Mouse (Mus musculus): ENCODE results near the gene Tdo2. TPM values are rescaled to one million over a fixed set of nuclear protein-coding genes. Genes with fewer than 3 reads are reported as not detected.

Gene Tdo2
- 1 to 10 TPM; 5.3 to 6.1 TPM for total RNA-seq (2021)
- long read RNA-seq, partial matches to known transcripts: 0 of 6 reads
- long read RNA-seq, other reads (novel, unspliced or antisense): 2 of 6 reads

GRCm38 (mm10) chr3:81976102-81976501 lies at the start of gene Tdo2:
Tdo2 (minus strand) TSS chr3:81976202.
- no peak for DNase-seq (ENCODE audit: low spot score in 2 of 2)

DNA sequence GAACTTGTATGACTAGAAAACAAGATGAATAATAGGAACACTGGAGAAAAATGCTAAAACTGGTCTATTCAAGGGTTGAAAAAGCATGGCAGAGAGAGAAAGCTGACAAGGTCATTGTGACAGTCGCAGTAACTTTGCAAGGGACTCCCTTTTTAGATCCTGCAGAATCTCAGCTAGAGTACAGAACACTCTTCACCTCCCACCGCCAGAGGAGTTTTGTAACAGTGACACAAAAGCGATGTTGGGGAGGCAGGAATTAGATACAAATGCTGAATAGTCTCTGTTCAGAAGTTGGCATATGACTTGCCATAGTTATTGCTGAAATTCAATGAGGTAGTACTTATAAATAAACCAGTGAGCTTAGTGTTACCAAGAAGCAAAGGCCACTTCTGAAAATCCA lies 47.1 kb upstream of the Tdo2 start:
- no peak for DNase-seq (ENCODE audit: low spot score in 2 of 2)

DNA sequence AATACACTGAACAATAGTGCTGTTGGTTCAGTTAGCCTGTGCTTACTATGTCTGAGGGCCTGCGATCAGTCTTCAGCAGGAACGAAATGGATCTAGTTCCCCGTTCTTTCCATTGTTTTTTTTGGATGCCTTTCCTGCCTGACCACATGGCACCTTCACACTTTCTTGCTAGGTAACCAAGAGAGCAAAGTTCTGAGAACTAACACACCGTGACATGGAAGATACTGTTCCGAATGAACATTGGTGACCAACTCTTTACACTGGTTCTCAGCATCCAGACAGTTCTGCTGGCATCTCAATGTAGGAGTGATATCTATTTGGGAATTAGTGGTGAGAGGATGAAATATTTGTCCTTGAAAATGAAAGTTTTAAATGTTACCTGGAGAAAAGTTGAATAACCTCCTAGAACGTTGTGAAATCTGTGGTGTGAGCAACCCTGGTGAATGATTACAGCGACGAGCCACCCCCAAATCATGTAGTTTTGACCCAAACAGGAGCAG lies 46.5 kb upstream of the Tdo2 start:
- DNase-seq (ENCODE audit: low spot score in 2 of 2): no peak

- DNase-seq (ENCODE audit: low spot score in 2 of 2): no peak
These were observed 38.2 kb upstream of the Tdo2 start for GRCm38 (mm10) chr3:82014148-82014703.

DNA sequence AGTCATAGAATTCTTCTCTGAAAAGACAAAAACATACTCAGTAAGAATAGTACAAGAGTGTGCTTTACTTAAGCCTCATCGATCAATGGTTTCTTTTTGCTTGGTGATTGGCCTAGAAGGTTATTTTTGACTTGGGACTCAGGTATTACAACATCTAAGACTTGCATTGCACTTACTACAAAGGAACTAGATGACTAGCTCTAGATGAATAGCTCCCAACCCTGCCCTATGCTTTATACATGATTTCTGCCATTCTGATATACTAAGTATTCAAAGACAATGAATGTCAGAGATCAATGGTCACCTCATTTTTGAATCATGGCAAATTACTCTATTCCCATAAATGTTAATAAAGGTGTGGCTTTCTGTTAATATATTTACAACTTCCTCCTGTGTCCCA lies 31.0 kb upstream of the Tdo2 start:
- no peak for DNase-seq (ENCODE audit: low spot score in 2 of 2)

- DNase-seq (ENCODE audit: low spot score in 2 of 2): no peak
These were observed 20.0 kb upstream of the Tdo2 start for GRCm38 (mm10) chr3:81995988-81996387.

- no peak for DNase-seq (ENCODE audit: low spot score in 2 of 2)
These were observed 19.4 kb upstream of the Tdo2 start for GRCm38 (mm10) chr3:81995371-81995770.

DNA sequence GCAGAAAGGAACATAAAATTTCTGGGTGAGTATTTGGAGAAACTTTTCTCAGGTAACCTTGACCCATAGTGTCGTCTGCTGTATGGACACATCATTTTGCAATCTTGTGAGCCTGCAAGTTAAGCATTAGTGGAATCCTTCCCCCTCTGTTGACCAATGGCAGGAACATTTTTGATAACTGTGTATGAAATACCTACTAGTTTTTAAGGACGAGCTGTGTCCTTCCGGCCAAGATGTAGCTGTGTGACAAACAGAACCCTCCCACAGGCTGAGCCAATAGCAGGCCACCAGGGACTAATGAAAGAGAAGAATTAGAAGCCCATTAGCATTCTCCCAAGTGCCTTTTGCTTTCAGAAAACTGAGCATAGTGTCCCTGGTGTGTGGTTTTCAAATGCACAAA lies 14.5 kb upstream of the Tdo2 start:
- DNase-seq (ENCODE audit: low spot score in 2 of 2): no peak

DNA sequence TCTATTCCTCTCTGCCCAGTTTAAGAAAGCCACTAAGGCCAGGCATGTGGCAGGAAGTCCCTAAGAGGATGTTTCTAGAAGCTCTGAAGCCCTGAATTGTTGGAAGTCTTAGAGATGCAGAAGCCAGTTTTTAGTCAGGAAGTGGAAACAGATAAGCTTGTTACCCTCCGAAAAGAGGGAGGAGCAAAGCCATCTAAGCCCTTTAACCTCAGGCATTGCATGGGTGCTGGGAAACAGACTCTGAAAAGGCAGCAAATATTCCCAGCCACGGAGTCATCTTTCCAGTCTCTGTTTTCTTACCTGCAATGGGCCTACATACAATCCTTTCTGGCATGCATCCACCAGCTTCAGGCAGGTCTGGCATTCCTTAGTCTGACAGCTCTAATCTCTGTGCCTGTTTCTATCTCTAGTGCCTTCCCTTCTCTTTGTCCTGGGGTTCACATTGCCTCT lies 13.7 kb upstream of the Tdo2 start:
- DNase-seq (ENCODE audit: low spot score in 2 of 2): no peak

GRCm38 (mm10) chr3:81987628-81988027 lies 11.6 kb upstream of the Tdo2 start:
- DNase-seq (ENCODE audit: low spot score in 2 of 2): no peak

- DNase-seq (ENCODE audit: low spot score in 2 of 2): no peak
These were observed 10.1 kb upstream of the Tdo2 start for GRCm38 (mm10) chr3:81986103-81986502.

GRCm38 (mm10) chr3:81985100-81985499 lies 9.1 kb upstream of the Tdo2 start:
- peak in 1 of 2 experiments; percentile 29 for DNase-seq (ENCODE audit: low spot score in 2 of 2)

GRCm38 (mm10) chr3:81983120-81983895 lies 7.3 kb upstream of the Tdo2 start:
- no peak for DNase-seq (ENCODE audit: low spot score in 2 of 2)

GRCm38 (mm10) chr3:81981990-81982389 lies 6.0 kb upstream of the Tdo2 start, which contains the start of gene Asic5:
Asic5 (plus strand) TSS chr3:81982290.
- DNase-seq (ENCODE audit: low spot score in 2 of 2): no peak

- DNase-seq (ENCODE audit: low spot score in 2 of 2): no peak
These were observed 5.6 kb upstream of the Tdo2 start for GRCm38 (mm10) chr3:81981576-81981975.

GRCm38 (mm10) chr3:81975607-81976006 lies 395 bp downstream of the Tdo2 start:
- peak; percentile 27 to 33 for DNase-seq (ENCODE audit: low spot score in 2 of 2)

DNA sequence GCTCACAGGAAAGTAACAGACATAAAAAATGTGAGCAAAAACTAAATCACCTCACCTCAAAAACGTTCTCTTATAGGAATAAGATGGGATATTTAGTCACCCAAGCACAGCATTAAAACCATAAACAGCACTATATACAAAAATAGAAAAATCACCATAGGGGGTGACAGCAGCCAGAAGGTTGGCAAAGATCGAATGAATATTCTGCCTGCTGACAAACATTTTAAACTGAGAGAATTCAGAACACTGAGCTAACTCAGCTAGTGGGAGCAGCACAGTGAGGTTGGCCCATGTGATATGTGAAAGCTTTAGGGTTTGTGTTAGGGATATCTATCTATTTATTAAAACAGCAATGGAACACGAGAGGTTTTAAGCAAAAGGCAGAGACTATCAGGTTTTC lies 11.4 kb downstream of the Tdo2 start:
- DNase-seq (ENCODE audit: low spot score in 2 of 2): no peak

DNA sequence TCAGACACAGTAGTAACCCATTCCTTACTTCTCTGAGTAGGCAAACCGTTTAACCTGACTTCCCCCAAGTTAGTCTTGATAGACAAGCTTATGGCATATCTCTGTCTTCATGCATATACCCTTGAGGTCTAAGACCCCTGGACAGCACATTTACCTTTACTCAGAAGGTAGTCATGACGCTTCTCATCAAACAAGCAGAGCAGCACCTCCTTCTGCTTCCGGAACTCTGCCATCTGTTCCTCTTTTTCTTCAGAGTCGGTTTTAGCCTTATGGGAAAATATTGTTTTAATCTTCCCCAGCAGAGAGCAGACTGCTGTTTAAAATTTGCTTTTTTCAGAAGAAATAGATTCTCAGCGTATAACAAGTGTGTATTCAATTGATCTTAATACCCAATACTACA lies 12.2 kb downstream of the Tdo2 start:
- DNase-seq (ENCODE audit: low spot score in 2 of 2): no peak

DNA sequence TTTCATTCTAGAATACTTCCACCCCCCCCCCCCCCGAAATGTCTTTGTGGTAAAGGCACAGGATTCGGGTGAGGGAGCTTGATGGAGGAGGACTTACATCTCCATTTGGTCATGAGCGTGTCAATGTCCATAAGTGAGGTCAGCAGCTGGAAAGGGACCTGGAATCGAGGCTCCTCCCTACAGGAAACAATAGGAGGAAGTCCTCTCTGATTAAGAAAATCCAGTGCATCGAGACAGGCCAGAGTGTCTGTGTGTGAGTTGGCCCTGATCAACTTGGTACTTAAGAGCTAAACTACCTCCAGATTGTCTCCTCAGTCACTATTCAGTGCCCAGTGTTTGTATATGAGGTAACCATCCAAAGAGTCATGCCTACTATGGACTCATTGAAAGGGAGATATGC lies 14.7 kb downstream of the Tdo2 start:
- no peak for DNase-seq (ENCODE audit: low spot score in 2 of 2)

DNA sequence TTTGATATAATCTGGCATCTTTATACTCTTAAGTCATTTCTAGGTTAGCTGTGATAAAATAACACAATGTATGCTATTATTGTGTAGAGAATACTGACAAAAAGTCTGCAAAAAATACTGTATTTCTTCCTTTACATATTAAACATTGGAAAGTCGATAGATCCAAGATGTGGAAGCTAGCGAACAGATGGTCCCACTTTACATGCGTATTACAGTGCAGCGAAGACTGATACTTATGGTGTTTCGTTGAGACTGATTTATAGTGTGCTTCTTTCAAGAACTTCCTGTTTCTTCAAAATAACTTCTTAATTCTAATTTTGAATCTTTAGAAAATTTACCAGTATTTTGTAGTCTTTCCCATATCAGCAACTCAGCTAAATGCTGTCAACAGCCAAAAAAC lies 18.5 kb downstream of the Tdo2 start:
- DNase-seq (ENCODE audit: low spot score in 2 of 2): no peak

DNA sequence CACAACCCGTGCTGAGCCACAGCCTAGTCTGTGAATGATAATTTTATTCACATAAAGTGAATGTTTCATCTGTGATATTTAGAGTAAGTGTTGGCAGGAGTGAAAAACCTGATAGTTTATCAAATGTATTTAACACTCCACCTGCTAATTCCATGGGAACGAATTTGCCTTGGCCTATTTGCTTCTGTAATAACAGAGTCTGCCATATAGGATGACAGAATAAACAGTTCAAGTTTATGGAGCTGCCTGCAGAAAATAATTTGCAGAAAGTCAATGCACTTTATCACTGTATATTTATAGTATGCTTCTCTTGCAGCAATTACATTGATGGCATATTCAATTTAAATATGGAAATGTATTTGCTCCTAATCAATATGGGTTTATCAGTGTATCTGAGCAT lies 24.2 kb downstream of the Tdo2 start:
- DNase-seq (ENCODE audit: low spot score in 2 of 2): no peak

DNA sequence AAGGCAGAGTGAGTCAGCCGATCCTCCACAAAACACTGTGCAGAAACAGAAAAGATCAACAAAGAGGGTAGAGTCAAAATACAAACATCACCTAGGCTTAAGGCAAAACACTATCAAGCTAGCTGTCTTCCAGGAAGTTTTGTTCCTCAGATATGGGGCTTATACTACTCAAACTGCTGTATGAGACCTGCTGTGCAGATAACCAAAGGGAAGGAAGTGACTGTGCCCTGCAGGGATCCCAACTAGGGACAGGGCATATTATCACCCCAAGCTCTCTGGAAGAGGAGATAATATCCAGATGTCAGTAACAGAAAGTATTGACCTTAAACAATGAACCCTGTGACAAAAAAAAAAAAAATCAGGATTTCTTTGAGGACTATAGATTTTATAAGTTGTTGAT lies 27.0 kb downstream of the Tdo2 start:
- no peak for DNase-seq (ENCODE audit: low spot score in 2 of 2)
